Mouse (Mus musculus): ENCODE data around the gene Jtb.

- TF ChIP-seq CTCF (IDR thresholded peaks at IDR 0.05; ENCODE audit: low read depth) (no peak), EP300 (optimal IDR thresholded peaks at IDR 0.05) (no peak)
Measured at GRCm38 (mm10) chr3:90231075-90231474, 322 bp upstream of the Jtb start.

Data from stomach, postnatal 0 days (tissue).